Mouse (Mus musculus): ENCODE results near the gene Ttll4.

Ttll4 gene

GRCm38 (mm10) chr1:74661448-74662195 lies at the start of gene Ttll4:
TSS of gene Ttll4 (plus strand) at chr1:74661745.
- DNase-seq (ENCODE audit: low read depth, low spot score) = peak; percentile 86

- DNase-seq (ENCODE audit: low read depth, low spot score) = no peak
Measured at GRCm38 (mm10) chr1:74624183-74624582, 37.4 kb upstream of the Ttll4 start.

GRCm38 (mm10) chr1:74626076-74626475 lies 35.5 kb upstream of the Ttll4 start:
- DNase-seq (ENCODE audit: low read depth, low spot score) = no peak

- DNase-seq (ENCODE audit: low read depth, low spot score) = no peak
Measured at GRCm38 (mm10) chr1:74628001-74628400, 33.5 kb upstream of the Ttll4 start.

GRCm38 (mm10) chr1:74632734-74633133 lies 28.8 kb upstream of the Ttll4 start:
- no peak for DNase-seq (ENCODE audit: low read depth, low spot score)

GRCm38 (mm10) chr1:74643524-74643923 lies 18.0 kb upstream of the Ttll4 start:
- no peak for DNase-seq (ENCODE audit: low read depth, low spot score)

- no peak for DNase-seq (ENCODE audit: low read depth, low spot score)
Measured at GRCm38 (mm10) chr1:74643926-74644325, 17.6 kb upstream of the Ttll4 start.

GRCm38 (mm10) chr1:74662253-74662865 lies 814 bp downstream of the Ttll4 start:
- no peak for DNase-seq (ENCODE audit: low read depth, low spot score)

- DNase-seq (ENCODE audit: low read depth, low spot score) = no peak
Measured at GRCm38 (mm10) chr1:74665153-74665552, 3.6 kb downstream of the Ttll4 start.

GRCm38 (mm10) chr1:74668371-74668770 lies 6.8 kb downstream of the Ttll4 start:
- no peak for DNase-seq (ENCODE audit: low read depth, low spot score)

- DNase-seq (ENCODE audit: low read depth, low spot score) = no peak
Measured at GRCm38 (mm10) chr1:74672731-74673130, 11.2 kb downstream of the Ttll4 start.

- no peak for DNase-seq (ENCODE audit: low read depth, low spot score)
Measured at GRCm38 (mm10) chr1:74676863-74677262, 15.3 kb downstream of the Ttll4 start.

- no peak for DNase-seq (ENCODE audit: low read depth, low spot score)
Measured at GRCm38 (mm10) chr1:74677843-74678242, 16.3 kb downstream of the Ttll4 start.

GRCm38 (mm10) chr1:74687131-74687530 lies 25.6 kb downstream of the Ttll4 start:
- DNase-seq (ENCODE audit: low read depth, low spot score) = no peak

GRCm38 (mm10) chr1:74693891-74694583 lies 32.5 kb downstream of the Ttll4 start:
- DNase-seq (ENCODE audit: low read depth, low spot score) = no peak

- DNase-seq (ENCODE audit: low read depth, low spot score) = no peak
Measured at GRCm38 (mm10) chr1:74695836-74696235, 34.3 kb downstream of the Ttll4 start.

GRCm38 (mm10) chr1:74697416-74697815 lies 35.9 kb downstream of the Ttll4 start:
- DNase-seq (ENCODE audit: low read depth, low spot score) = no peak

- DNase-seq (ENCODE audit: low read depth, low spot score) = no peak
Measured at GRCm38 (mm10) chr1:74698353-74698752, 36.8 kb downstream of the Ttll4 start.

GRCm38 (mm10) chr1:74698791-74699190 lies 37.2 kb downstream of the Ttll4 start:
- no peak for DNase-seq (ENCODE audit: low read depth, low spot score)

GRCm38 (mm10) chr1:74702142-74702553 lies 40.6 kb downstream of the Ttll4 start:
- DNase-seq (ENCODE audit: low read depth, low spot score) = no peak

GRCm38 (mm10) chr1:74704156-74704555 lies 42.6 kb downstream of the Ttll4 start:
- no peak for DNase-seq (ENCODE audit: low read depth, low spot score)

GRCm38 (mm10) chr1:74705016-74705415 lies 43.5 kb downstream of the Ttll4 start:
- no peak for DNase-seq (ENCODE audit: low read depth, low spot score)

GRCm38 (mm10) chr1:74709566-74709965 lies 48.0 kb downstream of the Ttll4 start:
- no peak for DNase-seq (ENCODE audit: low read depth, low spot score)

All from WW6 (cell line).